Mouse (Mus musculus): Measurements from ENCODE around the gene Rnf43. TPM values are rescaled to one million over a fixed set of nuclear protein-coding genes. Genes with fewer than 3 reads are reported as not detected.

The Rnf43 gene
- polyA plus RNA-seq, 1 experiment from 2014 or later = 14.7 TPM

DNA sequence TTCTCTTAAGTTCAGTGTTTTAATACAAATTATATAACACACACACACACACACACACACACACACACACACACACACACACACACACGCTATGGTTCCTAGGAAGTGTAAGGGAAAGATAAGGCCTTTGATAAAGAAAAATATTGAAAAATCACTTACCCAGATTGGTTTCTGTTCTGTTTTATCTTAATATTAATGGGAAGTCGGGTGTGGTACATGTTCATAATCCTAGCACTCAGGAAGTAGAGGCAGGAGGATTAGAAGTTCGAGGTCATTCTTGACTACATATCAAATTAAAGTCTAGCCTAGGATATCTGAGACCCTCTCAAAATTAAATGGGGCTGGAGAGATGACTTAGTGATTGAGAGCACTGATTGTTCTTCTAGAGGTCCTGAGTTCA lies 59.6 kb downstream of the Rnf43 start:
- Histone ChIP-seq H3K27me3 (replicated peaks) (no peaks in the 10 kb centered on the region), H3K27ac (no peak overlapping the region), H3K9me3 (no peaks in the 10 kb centered on the region), H3K4me2 (replicated peaks) (no peak overlapping the region), H3K4me1 (replicated peaks) (peaks cover 19% of the 10 kb centered on the region), H3K9ac (no peak overlapping the region), H3K36me3 (no peaks in the 10 kb centered on the region), H3K4me3 (replicated peaks) (no peak overlapping the region)
- no peak for ATAC-seq
- 82% methylated on average over 3 of the region's 3 CpGs for WGBS

DNA sequence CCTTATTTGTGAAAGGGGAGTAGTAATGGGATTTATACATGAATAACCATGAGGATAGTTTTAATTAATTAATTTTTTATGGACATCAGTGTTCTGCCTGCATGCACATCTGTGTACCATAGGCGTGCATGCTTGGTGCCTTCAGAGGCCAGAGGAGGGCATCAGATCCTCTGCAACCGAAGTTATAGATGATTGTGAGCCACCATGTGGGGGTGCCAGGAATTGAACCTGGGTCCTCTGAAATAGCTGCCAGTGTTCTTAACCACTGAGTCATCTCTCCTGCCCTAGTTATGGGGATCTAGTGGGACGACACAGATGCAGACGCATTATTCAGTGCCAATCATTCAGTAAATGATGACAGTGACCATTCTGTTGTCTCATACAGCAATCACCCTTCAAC lies 60.4 kb downstream of the Rnf43 start:
- no peak overlapping the region for H3K4me3 ChIP-seq (replicated peaks)
- no peak for ATAC-seq
- H3K9me3 ChIP-seq = no peaks in the 10 kb centered on the region
- H3K4me1 ChIP-seq (replicated peaks) = peaks cover 19% of the 10 kb centered on the region
- no peak overlapping the region for H3K4me2 ChIP-seq (replicated peaks)
- WGBS = 85% methylated on average over 4 of the region's 4 CpGs
- no peak overlapping the region for H3K9ac ChIP-seq
- no peaks in the 10 kb centered on the region for H3K36me3 ChIP-seq
- H3K27me3 ChIP-seq (replicated peaks) = no peaks in the 10 kb centered on the region
- no peak overlapping the region for H3K27ac ChIP-seq

DNA sequence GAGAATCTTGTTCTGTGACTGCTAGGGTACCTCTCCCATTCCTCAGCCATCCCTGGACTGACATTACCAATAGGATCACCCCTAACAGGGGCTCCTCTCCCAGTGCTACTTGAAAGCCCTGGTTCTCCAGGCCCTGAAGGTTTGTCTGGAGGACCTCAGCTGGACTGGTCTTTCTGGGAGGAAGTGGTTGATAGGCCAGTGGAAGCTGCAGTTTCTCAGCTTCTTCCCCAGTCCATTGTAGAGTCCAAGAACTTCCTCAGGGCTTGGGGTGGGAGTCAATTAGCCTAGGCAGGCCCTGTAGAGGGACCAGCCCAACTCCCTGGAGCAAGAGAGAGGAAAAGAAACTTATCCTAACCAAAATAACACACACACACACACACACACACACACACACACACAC lies 63.0 kb downstream of the Rnf43 start:
- peak overlapping the region; percentile 40 for H3K4me2 ChIP-seq (replicated peaks)
- no peaks in the 10 kb centered on the region for H3K9me3 ChIP-seq
- H3K36me3 ChIP-seq = no peaks in the 10 kb centered on the region
- no peaks in the 10 kb centered on the region for H3K27me3 ChIP-seq (replicated peaks)
- no peak overlapping the region for H3K4me3 ChIP-seq (replicated peaks)
- H3K4me1 ChIP-seq (replicated peaks) = peaks cover 19% of the 10 kb centered on the region
- ATAC-seq = peak; percentile 27
- H3K27ac ChIP-seq = peak overlapping the region; percentile 61
- H3K9ac ChIP-seq = peak overlapping the region; percentile 20; the same call in 1 of the 2 replicates

DNA sequence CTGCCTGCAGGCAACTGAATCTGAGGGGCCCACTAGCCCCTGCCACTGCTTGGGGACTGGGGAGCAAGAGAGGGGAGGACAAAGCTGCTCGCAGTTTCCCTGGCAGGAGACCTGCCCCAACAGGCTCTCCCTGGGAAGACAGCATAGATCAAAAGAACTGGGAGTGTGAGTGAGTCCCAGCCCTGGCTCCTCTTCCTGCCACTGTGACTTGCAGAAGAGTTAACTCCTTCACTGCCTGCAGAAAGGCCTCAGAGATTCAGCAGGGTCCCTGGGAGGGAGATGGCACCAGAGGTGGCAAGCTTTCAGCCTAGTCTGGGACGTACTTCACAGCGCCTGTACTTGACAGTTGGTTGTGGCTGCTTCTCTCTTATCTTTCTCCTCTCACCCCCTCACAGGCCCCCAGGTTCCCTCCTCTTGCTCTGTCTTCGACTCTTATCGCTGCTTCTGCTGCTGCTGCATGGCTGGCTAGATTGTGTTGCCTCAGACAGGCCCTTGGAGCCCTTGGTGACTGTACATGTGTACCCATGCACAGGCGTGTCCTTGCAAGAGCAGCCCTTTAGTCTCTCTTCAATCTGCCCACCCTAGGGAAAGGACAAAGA lies 63.5 kb downstream of the Rnf43 start:
- Histone ChIP-seq H3K4me1 (replicated peaks) (peaks cover 19% of the 10 kb centered on the region), H3K27me3 (replicated peaks) (no peaks in the 10 kb centered on the region), H3K9ac (peak overlapping the region; percentile 36; the same call in 1 of the 2 replicates), H3K9me3 (no peaks in the 10 kb centered on the region), H3K4me2 (replicated peaks) (peak overlapping the region; percentile 40), H3K4me3 (replicated peaks) (no peak overlapping the region), H3K27ac (peak overlapping the region; percentile 61), H3K36me3 (no peaks in the 10 kb centered on the region)
- WGBS = 22% methylated on average over 6 of the region's 6 CpGs
- peak; percentile 86 for ATAC-seq

DNA sequence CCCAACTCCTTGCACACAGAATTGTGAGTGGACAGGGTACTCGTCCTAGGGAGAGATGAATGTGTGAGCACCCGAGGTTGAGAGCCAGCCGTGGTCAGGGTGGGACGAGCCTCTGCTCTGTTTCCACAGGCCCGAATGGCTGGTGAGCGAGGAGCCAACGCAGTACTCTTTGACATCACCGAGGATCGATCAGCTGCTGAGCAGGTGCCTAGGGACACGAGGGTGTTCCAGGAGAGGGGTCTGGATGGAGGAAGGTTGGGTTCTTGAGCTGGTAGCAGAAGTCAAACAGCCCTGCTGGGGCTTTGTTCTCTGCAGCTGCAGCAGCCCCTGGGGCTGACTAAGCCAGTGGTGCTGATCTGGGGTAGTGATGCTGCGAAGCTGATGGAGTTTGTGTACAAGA lies 64.5 kb downstream of the Rnf43 start:
- WGBS = 64% methylated on average over 11 of the region's 11 CpGs
- Histone ChIP-seq H3K27me3 (replicated peaks) (no peaks in the 10 kb centered on the region), H3K9me3 (no peaks in the 10 kb centered on the region), H3K36me3 (no peaks in the 10 kb centered on the region), H3K4me1 (replicated peaks) (peaks cover 19% of the 10 kb centered on the region), H3K4me3 (replicated peaks) (no peak overlapping the region), H3K27ac (no peak overlapping the region), H3K9ac (no peak overlapping the region), H3K4me2 (replicated peaks) (no peak overlapping the region)
- no peak for ATAC-seq

DNA sequence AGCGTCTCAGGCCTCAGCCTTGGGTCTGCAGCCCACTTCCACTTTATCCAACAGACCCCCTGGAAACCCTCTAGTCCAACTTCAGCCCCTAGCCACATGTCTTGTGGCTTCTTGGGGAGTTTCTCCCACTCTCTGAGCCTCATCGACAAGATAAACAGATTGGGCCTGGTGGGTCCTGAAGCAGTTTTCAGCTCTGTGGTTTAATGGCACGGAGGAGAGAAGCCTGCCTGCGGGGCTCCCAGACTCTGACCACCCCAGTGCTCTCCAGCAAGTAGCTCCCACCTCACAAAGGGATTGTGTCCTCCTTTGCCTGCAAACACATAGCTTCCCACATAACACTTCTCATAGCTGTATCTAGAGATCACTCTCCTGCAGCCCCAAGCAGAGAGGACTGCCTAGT lies 64.9 kb downstream of the Rnf43 start:
- no peak overlapping the region for H3K4me2 ChIP-seq (replicated peaks)
- H3K9me3 ChIP-seq = no peaks in the 10 kb centered on the region
- WGBS = 63% methylated on average over 4 of the region's 4 CpGs
- no peak overlapping the region for H3K27ac ChIP-seq
- H3K9ac ChIP-seq = no peak overlapping the region
- no peaks in the 10 kb centered on the region for H3K27me3 ChIP-seq (replicated peaks)
- peaks cover 19% of the 10 kb centered on the region for H3K4me1 ChIP-seq (replicated peaks)
- H3K4me3 ChIP-seq (replicated peaks) = no peak overlapping the region
- H3K36me3 ChIP-seq = no peaks in the 10 kb centered on the region
- no peak for ATAC-seq

DNA sequence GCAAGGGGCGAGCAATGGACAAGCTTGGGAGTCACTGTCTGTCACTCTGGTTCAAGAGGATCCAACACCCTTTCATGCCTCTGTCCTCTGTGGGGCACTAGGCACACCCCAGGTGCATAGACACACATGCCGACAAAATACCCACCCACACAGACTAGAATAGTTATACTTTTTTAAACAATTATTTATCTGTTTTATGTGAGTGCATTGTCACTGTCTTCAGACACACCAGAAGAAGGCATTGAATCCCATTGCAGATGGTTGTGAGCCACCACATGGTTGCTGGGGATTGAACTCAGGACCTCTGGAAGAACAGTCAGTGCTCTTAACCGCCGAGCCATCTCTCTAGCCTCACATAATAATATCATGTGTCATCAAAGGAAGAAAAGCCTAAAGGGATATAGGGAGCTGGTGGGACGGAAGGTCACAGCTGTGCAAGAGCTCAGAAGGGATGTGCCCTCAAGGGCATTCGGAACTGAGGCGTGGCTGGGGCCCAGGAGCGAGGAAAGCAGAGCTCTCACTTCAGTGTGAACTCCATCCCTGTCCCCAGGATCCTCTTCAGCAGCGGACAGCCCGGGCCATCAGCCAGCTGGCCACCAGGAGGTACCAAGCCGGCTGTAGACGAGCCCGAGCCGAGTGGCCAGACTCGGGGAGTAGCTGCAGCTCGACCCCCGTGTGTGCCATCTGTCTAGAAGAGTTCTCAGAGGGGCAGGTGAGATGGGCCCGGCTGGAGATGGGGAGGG lies 66.5 kb downstream of the Rnf43 start:
- no peak overlapping the region for H3K27ac ChIP-seq
- H3K9ac ChIP-seq = no peak overlapping the region
- ATAC-seq = no peak
- 53% methylated on average over 18 of the region's 18 CpGs for WGBS
- no peaks in the 10 kb centered on the region for H3K36me3 ChIP-seq
- H3K9me3 ChIP-seq = no peaks in the 10 kb centered on the region
- peaks cover 19% of the 10 kb centered on the region for H3K4me1 ChIP-seq (replicated peaks)
- no peak overlapping the region for H3K4me3 ChIP-seq (replicated peaks)
- H3K4me2 ChIP-seq (replicated peaks) = no peak overlapping the region
- no peaks in the 10 kb centered on the region for H3K27me3 ChIP-seq (replicated peaks)

DNA sequence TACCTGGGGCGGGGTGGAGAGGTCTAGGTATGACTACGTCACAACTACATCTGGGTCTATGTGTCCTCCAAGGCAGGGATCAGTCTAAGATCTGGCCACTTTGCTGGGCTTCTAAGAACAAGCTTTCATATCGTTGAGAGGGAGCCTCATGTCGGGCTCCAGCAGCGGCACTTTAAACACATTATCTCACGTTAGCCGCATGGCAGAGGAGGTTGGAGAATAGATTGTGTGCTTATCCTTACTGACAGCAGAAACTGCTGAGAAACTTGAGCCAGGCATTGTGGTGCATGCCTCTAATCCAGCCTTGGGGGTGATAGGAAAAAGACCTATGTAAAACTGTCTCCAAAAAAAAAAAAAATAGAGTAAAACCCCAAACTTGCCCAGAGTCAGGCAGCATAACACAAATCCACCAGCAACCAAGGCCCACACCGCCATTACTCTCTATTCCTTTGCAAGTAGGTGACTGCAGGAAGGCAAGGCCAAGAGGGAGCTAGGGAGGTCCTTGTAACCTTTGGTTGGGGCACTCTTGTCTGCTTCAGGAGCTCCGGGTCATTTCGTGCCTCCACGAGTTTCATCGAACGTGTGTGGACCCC lies 67.2 kb downstream of the Rnf43 start:
- Histone ChIP-seq H3K4me3 (replicated peaks) (no peak overlapping the region), H3K27ac (no peak overlapping the region), H3K27me3 (replicated peaks) (no peaks in the 10 kb centered on the region), H3K4me2 (replicated peaks) (no peak overlapping the region), H3K4me1 (replicated peaks) (peaks cover 19% of the 10 kb centered on the region), H3K9ac (no peak overlapping the region), H3K36me3 (no peaks in the 10 kb centered on the region), H3K9me3 (no peaks in the 10 kb centered on the region)
- 80% methylated on average over 13 of the region's 13 CpGs for WGBS
- no peak for ATAC-seq

DNA sequence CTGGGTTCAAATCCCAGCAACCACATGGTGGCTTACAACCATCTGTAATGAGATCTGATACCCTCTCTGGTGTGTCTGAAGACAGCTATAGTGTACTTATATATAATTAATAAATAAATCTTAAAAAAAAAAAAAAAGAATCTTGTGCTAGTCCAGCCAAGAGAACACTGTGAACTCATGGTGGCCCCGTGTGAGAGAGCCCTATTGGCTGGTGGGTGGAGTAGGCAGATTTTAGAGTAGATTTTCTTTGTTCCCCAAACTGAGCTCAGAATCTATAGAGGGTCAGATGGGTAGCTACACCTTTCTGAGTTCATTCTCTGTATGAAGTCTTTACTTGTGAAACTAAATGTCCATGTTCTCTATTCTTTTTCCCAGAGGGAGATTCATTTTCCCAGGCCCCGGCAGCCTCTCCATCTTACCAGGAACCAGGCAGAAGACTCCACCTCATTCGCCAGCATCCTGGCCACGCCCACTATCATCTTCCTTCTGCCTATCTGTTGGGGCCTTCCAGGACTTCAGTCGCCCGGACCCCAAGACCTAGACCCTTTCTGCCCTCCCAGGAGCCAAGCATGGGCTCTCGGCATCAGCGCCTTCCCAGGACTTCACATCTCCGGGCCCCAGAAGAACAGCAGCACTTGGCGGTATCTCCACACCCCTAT lies 68.3 kb downstream of the Rnf43 start:
- no peaks in the 10 kb centered on the region for H3K9me3 ChIP-seq
- 79% methylated on average over 10 of the region's 10 CpGs for WGBS
- H3K36me3 ChIP-seq = no peaks in the 10 kb centered on the region
- no peak overlapping the region for H3K4me2 ChIP-seq (replicated peaks)
- no peaks in the 10 kb centered on the region for H3K27me3 ChIP-seq (replicated peaks)
- no peak for ATAC-seq
- peaks cover 11% of the 10 kb centered on the region for H3K4me1 ChIP-seq (replicated peaks)
- H3K4me3 ChIP-seq (replicated peaks) = no peak overlapping the region
- no peak overlapping the region for H3K27ac ChIP-seq
- H3K9ac ChIP-seq = no peak overlapping the region

DNA sequence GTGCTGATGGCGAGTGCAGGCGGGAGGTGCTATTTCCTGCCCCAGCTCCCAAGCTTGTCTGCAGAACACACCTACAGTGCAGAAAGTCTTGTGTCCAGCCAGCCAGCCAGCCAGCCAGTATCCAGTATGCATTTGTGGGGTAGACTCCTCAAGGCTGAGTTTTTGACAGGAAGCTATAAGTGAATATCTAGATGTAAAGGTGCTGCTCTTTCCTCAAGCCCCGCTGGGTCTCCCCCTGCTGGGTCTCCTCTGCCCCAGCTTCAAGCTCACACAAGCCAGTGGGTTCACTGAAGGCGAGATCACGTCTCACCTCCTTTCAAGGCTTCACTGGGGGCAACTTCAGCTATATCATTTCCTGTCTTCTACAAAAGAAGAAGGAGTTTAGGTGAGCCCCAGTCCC lies 71.8 kb downstream of the Rnf43 start:
- 61% methylated on average over 5 of the region's 5 CpGs for WGBS
- no peak overlapping the region for H3K27ac ChIP-seq
- H3K9ac ChIP-seq = 0 out of 2 replicates have a peak overlapping the region, but pooled peaks have one; percentile 10
- no peaks in the 10 kb centered on the region for H3K36me3 ChIP-seq
- H3K4me2 ChIP-seq (replicated peaks) = 0 out of 2 replicates have a peak overlapping the region, but pooled peaks have one; percentile 22
- H3K4me3 ChIP-seq (replicated peaks) = no peak overlapping the region
- no peaks in the 10 kb centered on the region for H3K9me3 ChIP-seq
- H3K27me3 ChIP-seq (replicated peaks) = no peaks in the 10 kb centered on the region
- peaks cover 14% of the 10 kb centered on the region for H3K4me1 ChIP-seq (replicated peaks)
- no peak for ATAC-seq

DNA sequence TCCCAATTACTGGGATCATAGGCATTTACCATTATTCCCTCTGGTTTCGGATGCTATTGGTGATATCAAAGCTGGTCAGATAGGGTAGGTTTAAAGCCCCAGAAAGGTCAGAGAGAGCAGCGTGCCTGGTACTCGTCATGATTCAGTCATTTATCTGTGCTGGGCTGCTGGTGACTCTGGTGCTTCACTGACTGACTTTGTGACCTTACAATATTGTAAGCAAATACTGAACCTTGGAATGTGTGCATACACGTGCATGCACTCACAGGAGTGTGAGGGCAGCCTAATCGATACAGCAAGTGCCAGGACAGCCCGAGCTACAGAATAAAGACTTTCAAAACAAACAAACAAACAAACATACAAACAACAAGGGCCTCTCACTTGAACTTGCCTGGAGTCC lies 73.2 kb downstream of the Rnf43 start:
- no peak overlapping the region for H3K4me3 ChIP-seq (replicated peaks)
- H3K9ac ChIP-seq = no peak overlapping the region
- H3K27ac ChIP-seq = 0 out of 2 replicates have a peak overlapping the region, but pooled peaks have one; percentile 80
- H3K4me2 ChIP-seq (replicated peaks) = 0 out of 2 replicates have a peak overlapping the region, but pooled peaks have one; percentile 78
- ATAC-seq = no peak
- 0 out of 2 replicates have a peak, but pooled peaks cover 9% of the 10 kb centered on the region for H3K36me3 ChIP-seq
- WGBS = 53% methylated on average over 6 of the region's 6 CpGs
- no peaks in the 10 kb centered on the region for H3K9me3 ChIP-seq
- H3K27me3 ChIP-seq (replicated peaks) = no peaks in the 10 kb centered on the region
- H3K4me1 ChIP-seq (replicated peaks) = peaks cover 14% of the 10 kb centered on the region

DNA sequence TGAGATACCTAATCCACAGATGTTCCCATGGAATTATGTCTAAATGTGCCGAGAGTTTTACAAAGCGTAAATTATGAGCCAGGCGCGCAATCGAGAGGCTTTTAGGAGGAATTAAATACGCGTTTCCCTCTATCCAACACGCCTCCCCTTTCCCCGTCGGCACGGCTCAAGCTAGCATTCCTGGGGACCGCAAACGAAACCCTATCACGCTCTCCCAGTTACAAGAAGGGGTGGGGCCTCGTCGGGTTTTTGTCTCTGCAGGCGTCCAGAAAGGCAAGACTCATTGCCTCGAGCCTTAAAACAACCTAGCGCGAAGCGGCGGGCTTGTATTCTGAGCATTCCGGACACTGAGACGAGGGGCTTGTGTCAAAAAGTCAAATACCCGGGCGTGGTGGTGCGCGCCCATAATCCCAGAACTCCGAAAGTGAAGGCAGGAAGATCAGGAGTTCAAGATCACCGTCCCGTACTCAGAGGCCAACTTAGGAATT lies 74.2 kb downstream of the Rnf43 start:
- Histone ChIP-seq H3K4me1 (replicated peaks) (peaks cover 14% of the 10 kb centered on the region), H3K27ac (peak overlapping the region; percentile 80), H3K4me2 (replicated peaks) (peak overlapping the region; percentile 78), H3K4me3 (replicated peaks) (peak overlapping the region; percentile 84), H3K36me3 (0 out of 2 replicates have a peak, but pooled peaks cover 9% of the 10 kb centered on the region), H3K27me3 (replicated peaks) (no peaks in the 10 kb centered on the region), H3K9ac (peak overlapping the region; percentile 48), H3K9me3 (no peaks in the 10 kb centered on the region)
- ATAC-seq = peak; percentile 84
- WGBS = 1% methylated on average over 31 of the region's 31 CpGs

All from intestine, embryonic 15.5 days (tissue).